Mouse (Mus musculus) small intestine, adult 10 weeks (tissue): ENCODE results near the gene Kmt5b. TPM values are rescaled to one million over a fixed set of nuclear protein-coding genes. Genes with fewer than 3 reads are reported as not detected.

ENCODE experiments used
- polyA plus RNA-seq: library from polyadenylated mRNA; stranded (reverse); fragments of 350-450 nt; fragmentation: Illumina TruSeq; extraction: RNeasy Lipid Tissue Mini Kit (QIAGEN cat#74804); gene quantifications from one replicate; pipeline ENCODE4 v1.2.3, GENCODE M21; 2014; ENCODE audit warnings: low replicate concordance

Kmt5b gene
- 149 TPM for polyA plus RNA-seq

GRCm38 (mm10) chr19:3767276-3767780 lies at the start of gene Kmt5b:
Gene Kmt5b (plus strand): TSS chr19:3767421.

GRCm38 (mm10) chr19:3851502-3851962 lies 84.3 kb downstream of the Kmt5b start, which contains the start of gene Chka:
Gene Chka (plus strand): TSS chr19:3851773.

Other genes with a start within 250 kb of the Kmt5b start
- 172 TPM for gene Ppp6r3, start 191.7 kb upstream of the Kmt5b start, polyA plus RNA-seq
- 0.45 TPM for gene Lrp5, start 80.9 kb upstream of the Kmt5b start, polyA plus RNA-seq
- gene 1810055G02Rik, start 59.1 kb upstream of the Kmt5b start, polyA plus RNA-seq: 37.2 TPM
- 266 TPM for gene Chka, start 84.4 kb downstream of the Kmt5b start, polyA plus RNA-seq
- 1.8 TPM for gene Tcirg1, start 139.7 kb downstream of the Kmt5b start, polyA plus RNA-seq
- 0.63 TPM for gene Ndufs8, start 145.4 kb downstream of the Kmt5b start, polyA plus RNA-seq
- gene Aldh3b1, start 162.4 kb downstream of the Kmt5b start, polyA plus RNA-seq: 1.9 TPM
- gene Unc93b1, start 167.8 kb downstream of the Kmt5b start, polyA plus RNA-seq: 0.33 TPM
- gene Aldh3b3, start 191.2 kb downstream of the Kmt5b start, polyA plus RNA-seq: not detected
- gene Aldh3b2, start 204.9 kb downstream of the Kmt5b start, polyA plus RNA-seq: not detected
- 5.0 TPM for gene Acy3, start 219.1 kb downstream of the Kmt5b start, polyA plus RNA-seq
- gene Tbx10, start 225.3 kb downstream of the Kmt5b start, polyA plus RNA-seq: not detected
- not detected for gene Nudt8, start 233.2 kb downstream of the Kmt5b start, polyA plus RNA-seq
- 0.19 TPM for gene Gm49405, start 233.2 kb downstream of the Kmt5b start, polyA plus RNA-seq
- not detected for gene Doc2g, start 235.9 kb downstream of the Kmt5b start, polyA plus RNA-seq
- gene Ndufv1, start 245.4 kb downstream of the Kmt5b start, polyA plus RNA-seq: 2.5 TPM